In genomic region chr3:34115806-34116205, GRCm38 (mm10) we compare ENCODE assay signal across 13 mouse cellular contexts. TPM values are rescaled to one million over a fixed set of nuclear protein-coding genes. Genes with fewer than 3 reads are reported as not detected.
DNase-seq lines count a peak whose midpoint lies in the region; ATAC-seq lines count a peak whose summit lies in the region.
"Had no signal": no experiment of that assay in that cellular context is flagged by ENCODE, and none has a peak within 500 bp of the region (broad histone marks: within the 10 kb centered on the region; RNA-seq: fewer than 3 reads in every experiment).

No protein-coding gene starts in this region.

- no peak overlapping the region for H3K4me2 ChIP-seq in neural tube, embryonic 11.5 days (ENCODE audit: low read depth)
- H3K4me2 ChIP-seq in midbrain, embryonic 15.5 days, result peak overlapping the region; percentile 8; the same call in 1 of the 2 replicates

- H3K4me3 ChIP-seq in neural tube, embryonic 11.5 days (ENCODE audit: low read depth, low read length), result no peak overlapping the region
- H3K4me3 ChIP-seq in midbrain, embryonic 15.5 days, result no peak overlapping the region
- H3K4me3 ChIP-seq: heart, adult 2 months had no signal

- ATAC-seq in frontal cortex, adult (ENCODE audit: low TSS enrichment), result peak; percentile 44; the same call in 1 of the 2 replicates
- ATAC-seq in neural tube, embryonic 11.5 days (ENCODE audit: insufficient read depth, low FRiP score, low TSS enrichment), result no peak
- no peak for ATAC-seq in midbrain, embryonic 15.5 days (replicated peaks)
- ATAC-seq: intestine, embryonic 16.5 days had no signal

- no peak overlapping the region for H3K9ac ChIP-seq in neural tube, embryonic 11.5 days (ENCODE audit: low read length)
- H3K9ac ChIP-seq in midbrain, embryonic 15.5 days, result no peak overlapping the region

- H3K9me3 ChIP-seq in neural tube, embryonic 11.5 days (ENCODE audit: control insufficient read depth, low read length), result no peaks in the 10 kb centered on the region
- no peaks in the 10 kb centered on the region for H3K9me3 ChIP-seq in midbrain, embryonic 15.5 days

- H3K4me1 ChIP-seq in neural tube, embryonic 11.5 days (ENCODE audit: control insufficient read depth, insufficient read depth, low read length), result no peaks in the 10 kb centered on the region
- no peaks in the 10 kb centered on the region; the same call in none of the 2 replicates for H3K4me1 ChIP-seq in midbrain, embryonic 15.5 days

- no peak overlapping the region for H3K27ac ChIP-seq in neural tube, embryonic 11.5 days (ENCODE audit: low read depth, low read length)
- H3K27ac ChIP-seq in midbrain, embryonic 15.5 days, result no peak overlapping the region
- H3K27ac ChIP-seq: heart, adult 2 months had no signal

- H3K36me3 ChIP-seq in neural tube, embryonic 11.5 days (ENCODE audit: control insufficient read depth, insufficient read depth, low read length), result no peaks in the 10 kb centered on the region
- H3K36me3 ChIP-seq in midbrain, embryonic 15.5 days (replicated peaks), result no peaks in the 10 kb centered on the region

- DNase-seq in frontal cortex, postnatal 25 days (ENCODE audit: low spot score in 2 of 2), result no peak
- DNase-seq in neural tube, embryonic 11.5 days (ENCODE audit: low spot score), result peak; percentile 22
- no peak for DNase-seq in neural tube, embryonic 10.5 days (ENCODE audit: extremely low spot score, low spot score)
- no peak for DNase-seq in right cerebral cortex, adult 2 months (ENCODE audit: low spot score in 2 of 2)
- DNase-seq in cerebellum, postnatal 25 days, result no peak
- DNase-seq: adrenal gland, adult 2 months; cerebellum, postnatal 36 days; heart, adult 2 months; heart, postnatal 10 days; kidney, postnatal 14 days had no signal

- 49% methylated on average over 6 of the region's 6 CpGs for WGBS in neural tube, embryonic 11.5 days
- WGBS in midbrain, embryonic 15.5 days, result 12% methylated on average over 6 of the region's 6 CpGs

- no peaks in the 10 kb centered on the region for H3K27me3 ChIP-seq in neural tube, embryonic 11.5 days (ENCODE audit: control insufficient read depth, insufficient read depth, low read length)
- H3K27me3 ChIP-seq in midbrain, embryonic 15.5 days (replicated peaks), result no peaks in the 10 kb centered on the region

RNA-seq across cellular contexts. Expression of gene Dnajc19, which starts 34.7 kb away (rescaled TPM):
- polyA plus RNA-seq in neural tube, embryonic 11.5 days (2014; fragmentation: Nextera tagmentation; extraction: Ambion mirVana), result 163 and 171 TPM in 2 replicates
- 99.8 and 104 TPM in 2 replicates for polyA plus RNA-seq in midbrain, embryonic 15.5 days (2015; fragmentation: Nextera tagmentation; extraction: Ambion mirVana)
